Mouse (Mus musculus) c-Kit-positive CD71-negative TER-119-negative erythroid progenitor cells, embryonic 14.5 days (primary cell): ENCODE measurements around the gene Tbc1d22a.

ENCODE experiments used
- DNase-seq: peaks from one replicate; pipeline ENCODE4 v3.0.0-alpha.2; 2013; ENCODE audit warnings: low read depth

The Tbc1d22a gene

DNA sequence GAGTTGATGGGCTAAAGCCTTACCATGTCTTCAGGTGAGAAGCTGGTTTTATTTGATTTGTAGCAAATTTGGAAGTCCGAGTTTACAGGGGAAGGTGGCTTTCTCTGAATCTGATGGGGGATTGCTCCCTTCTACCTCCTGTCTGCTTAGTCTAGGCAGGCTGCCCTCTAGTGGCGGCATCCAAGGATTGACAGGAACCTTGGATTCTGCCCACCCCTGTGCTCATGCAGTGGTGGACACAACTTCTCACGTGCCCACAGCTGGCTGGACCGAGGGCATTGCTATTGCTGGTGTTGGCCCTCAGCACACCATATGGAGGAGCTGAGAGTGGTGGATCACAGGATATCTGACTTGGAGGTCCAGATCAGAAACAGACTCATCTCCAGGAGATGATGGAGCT lies 22.0 kb downstream of the Tbc1d22a start:
- DNase-seq, result no peak

DNA sequence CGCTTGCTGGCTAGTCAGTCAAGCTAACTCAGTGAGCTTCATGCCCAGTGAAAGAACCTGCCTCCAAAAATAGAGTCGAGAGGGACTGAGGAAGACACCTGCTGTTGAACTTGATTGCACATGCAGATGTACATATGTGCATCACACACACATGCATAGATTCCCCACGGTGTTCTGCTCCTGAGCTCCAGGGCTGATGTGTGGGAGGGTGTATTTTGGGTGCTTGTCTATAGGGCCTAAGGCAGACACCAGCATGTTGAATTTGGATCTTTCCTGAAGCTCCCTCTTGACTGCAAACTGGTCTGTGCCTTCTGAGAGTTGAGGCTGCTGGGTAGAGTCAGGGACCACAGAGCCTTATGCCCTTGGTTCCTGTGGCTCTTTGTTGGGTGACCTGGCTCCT lies 23.8 kb downstream of the Tbc1d22a start:
- no peak for DNase-seq

DNA sequence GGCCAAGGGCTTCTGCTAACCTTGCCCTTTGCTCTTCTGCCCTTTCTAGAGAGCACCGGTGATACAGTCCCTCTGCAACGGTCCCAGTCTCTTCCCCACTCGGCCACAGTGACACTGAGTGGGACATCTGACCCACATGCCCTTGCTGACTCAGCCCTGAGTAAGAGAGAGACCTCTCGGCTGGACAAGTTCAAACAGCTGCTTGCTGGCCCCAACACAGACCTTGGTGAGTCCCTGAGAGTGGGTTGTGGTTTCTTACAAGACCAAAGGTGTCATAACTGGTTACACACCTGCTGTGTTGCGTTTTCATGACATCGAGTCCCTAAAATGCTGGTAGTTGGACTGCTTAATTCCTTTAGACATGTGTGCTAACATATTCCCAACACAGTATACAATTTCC lies 24.8 kb downstream of the Tbc1d22a start:
- DNase-seq, result no peak

DNA sequence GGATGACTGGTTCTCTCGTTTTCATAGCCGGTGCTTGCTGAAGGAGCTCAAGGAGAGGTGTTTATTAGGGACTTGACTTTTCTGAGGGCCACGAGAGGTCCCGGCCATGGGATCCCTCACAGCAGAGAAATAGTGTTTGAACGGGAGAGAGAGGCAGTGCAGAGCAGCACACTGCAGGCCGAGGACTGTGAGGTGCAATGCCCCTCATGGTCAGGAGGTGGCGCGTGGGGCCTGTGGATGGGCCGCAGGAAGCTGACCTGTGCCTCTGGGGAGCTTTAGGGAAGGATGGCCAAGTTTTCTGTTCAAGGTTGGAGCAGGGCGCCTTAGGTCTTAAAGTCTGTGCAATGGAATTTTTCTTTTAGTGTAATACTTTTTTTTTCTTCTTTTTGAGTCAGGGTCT lies 25.5 kb downstream of the Tbc1d22a start:
- DNase-seq, result no peak

DNA sequence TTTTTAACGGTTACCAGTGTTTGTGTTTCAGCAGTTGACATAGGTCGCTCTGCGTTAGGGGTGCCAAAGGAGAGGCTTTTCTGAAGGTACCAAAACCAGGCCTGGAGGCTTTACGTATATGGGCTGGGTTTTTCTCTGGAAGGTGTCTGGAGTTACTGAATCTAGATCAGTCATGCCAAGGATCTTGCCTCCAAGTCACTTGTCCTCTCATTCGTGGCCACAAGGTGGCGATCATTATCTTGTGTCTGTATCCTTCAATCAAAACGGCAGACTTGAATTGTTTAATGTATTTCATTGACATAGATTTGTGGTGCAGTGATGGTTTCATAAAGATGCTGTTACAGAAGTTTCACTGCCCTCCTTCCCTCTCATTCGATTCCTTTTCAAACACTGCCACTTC lies 29.4 kb downstream of the Tbc1d22a start:
- DNase-seq, result peak; percentile 40

DNA sequence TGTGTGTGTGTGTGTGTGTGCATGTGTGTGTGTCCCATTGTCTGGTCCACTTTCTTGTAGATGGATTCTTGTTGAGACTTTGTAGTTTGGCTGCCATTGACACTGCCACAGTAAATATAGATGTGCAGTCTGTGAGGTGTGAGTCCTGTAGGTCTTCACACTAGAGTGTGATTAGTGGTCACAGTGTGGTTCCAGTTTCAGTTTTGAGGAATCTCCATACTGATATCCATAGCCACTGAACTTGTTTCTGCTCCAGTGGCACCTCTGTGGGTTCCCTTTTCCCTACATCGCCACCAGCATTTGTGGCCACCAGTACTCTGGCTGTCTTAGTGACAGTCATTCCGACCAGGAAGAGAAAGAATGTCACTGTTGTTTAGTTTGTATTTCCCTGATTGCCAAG lies 30.1 kb downstream of the Tbc1d22a start:
- no peak for DNase-seq

DNA sequence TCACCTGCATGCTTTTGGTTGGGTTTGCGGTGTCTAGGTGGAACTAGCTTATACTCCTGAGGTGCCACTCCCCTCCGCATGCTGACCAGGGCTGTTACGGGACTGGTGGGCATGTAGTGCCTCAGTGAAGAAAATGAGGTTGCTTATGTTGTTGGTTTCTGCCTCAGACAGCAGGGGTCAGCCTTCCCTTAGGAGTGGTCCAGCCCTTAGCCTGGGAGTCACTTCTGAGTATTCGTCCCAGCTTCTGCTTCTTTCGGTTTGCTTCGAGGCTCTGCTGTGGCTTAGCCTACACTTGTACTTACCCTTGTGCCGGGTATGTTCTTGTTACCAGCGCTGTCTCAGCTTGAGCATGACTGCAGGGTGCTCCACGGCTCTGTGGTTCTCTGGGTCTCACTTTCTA lies 36.0 kb downstream of the Tbc1d22a start:
- DNase-seq, result peak; percentile 35

DNA sequence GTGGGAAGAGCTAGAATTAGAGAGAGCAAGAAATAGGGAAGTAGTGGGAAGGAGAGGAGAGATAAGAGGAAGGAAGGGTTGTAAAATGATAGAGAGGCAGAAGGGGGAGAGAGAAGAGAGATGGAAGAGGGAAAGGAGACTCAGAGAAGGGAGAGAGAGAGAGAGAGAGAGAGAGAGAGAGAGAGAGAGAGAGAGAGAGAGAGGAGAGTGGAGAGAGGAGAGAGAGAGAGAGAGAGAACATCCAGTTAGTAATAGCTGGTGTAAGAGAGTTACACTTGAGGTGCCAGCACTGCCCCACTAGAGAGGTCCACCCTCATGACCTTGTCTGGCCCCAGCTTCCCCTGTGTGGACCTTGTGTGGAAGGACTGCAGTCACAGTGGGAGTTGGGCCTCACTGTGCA lies 37.9 kb downstream of the Tbc1d22a start:
- DNase-seq, result no peak

DNA sequence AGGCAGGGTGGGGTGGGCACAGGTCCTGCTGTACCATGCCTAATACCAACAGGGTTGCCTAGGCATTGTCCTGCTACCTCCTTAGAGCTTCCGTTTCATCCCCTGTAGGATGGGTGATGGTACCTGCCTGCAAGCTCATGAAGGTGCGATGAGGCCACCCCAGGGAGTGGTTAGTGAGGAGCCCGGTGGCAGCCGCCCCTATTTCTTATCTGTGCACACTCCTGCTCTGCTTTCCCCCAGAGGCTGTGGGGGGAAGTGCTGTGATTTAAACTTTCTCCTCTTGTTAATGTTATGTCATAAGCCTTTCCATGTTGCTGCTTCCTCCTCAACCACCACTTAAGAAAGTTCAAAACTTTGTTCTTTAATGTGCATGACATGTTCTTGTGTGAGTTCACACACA lies 38.4 kb downstream of the Tbc1d22a start:
- DNase-seq, result no peak

DNA sequence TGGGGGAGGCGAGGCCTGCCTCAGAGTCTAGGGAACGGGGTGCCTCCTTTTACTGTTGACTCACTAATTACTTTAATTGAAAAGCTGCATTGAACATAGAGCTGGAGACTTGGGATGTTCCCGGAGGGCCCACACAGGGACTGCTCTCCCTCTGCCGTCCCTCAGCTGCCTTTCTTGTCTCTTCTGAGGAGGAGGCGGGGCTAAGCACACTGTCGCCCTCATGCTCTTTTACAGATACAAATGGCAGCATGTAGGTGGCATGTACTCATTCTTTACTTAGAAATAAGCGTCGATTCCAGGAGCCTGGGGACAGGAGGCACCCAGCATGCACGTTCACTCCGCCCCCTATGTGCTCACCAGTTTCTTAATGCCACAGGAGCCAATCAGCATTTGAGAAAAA lies 39.2 kb downstream of the Tbc1d22a start:
- DNase-seq, result no peak

DNA sequence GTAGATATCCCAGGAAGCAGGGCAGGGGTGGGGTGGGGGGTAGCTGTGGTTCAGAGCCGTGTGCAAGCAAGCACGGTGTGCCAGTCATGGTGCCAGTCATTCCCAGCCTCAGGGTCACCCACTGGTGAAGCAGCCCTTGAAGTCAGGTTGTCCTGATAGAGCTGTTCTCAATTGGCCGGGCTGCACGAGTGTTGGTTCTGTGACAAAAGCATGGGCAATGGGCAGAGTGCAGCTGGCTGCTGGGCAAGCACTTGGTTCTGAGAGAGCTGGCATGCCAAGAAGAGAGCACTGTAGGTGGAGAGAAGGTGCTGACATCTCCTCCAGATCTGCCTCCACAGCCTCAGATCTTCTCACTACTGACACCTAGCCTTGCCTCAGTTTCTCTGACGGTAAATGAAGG lies 41.9 kb downstream of the Tbc1d22a start:
- DNase-seq, result no peak

DNA sequence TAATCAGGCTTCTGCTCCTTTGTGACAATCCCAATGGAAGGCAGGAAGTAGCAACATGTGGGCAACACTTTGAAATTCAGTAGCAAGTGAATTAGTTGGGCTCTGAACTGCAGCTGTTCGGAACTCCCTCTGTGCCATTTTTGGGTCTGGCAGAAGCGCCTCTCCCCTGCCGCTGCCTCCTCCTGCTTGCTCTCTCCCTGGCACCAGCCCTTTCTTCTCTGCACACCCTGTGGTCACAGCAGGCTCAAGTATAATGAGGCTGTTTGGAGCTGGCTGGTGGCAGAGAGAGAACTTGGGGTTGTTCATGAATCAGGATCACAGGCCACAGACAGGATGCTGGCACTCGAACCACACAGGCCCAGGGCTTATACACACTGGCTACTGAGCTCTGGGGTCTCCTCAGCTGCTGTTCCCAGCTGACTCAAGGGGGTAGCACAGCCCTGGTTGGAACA lies 42.5 kb downstream of the Tbc1d22a start:
- DNase-seq, result no peak

DNA sequence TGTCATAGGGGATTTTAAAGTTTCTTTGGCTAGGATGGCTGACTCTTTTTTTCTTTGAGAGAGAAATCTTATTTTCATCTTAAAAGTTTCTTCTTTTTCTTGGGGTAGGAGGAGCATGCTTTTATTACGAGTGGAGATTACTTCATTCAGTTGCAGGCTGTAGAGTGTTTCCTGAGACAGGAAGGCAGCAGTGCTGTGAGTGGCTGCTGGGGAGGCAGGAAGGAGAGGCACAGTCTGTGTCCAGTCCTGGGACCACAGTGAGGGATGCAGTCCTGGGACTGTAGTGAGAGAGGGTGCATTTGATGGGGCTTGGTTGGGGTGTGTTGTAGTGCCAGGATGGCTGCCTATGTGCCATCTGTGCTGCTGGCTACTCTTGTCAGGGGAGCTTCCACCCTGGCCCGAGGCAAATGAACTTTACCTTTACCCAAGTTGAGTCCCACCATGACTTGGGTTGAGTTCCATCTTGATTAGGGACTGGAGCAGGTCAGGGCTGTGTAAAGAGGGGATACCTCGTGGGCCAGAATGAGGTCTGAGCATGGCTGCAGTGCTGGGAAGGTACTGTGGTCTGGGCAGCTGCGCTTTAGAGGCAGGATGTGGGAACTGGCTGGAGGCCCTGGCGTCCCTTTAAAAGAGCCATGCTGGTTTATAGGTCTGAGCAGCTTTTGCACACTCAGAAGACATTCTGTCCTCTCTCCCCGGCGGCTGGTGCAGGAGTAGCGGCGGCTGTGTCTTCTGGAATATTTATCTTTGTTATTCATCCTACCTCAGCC lies 43.8 kb downstream of the Tbc1d22a start:
- DNase-seq, result no peak

DNA sequence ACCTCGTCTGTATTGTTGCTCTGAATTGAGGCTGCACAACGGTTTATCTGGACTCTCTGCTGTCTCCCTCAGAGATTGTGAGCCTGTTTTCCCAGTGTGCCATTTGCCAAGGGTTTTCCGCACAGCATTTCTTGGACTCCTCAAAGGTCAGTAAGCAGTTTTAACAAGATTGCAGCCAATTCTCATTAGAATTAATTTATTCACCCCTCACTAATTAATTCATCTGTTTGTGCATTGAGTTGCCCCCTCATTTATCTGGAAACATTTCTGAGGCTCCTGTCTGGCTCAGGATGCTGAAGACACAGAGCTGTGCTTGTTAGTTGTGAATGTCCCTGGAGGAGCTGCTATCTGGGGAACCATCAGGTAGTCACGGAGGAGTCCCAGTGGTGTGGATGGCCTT lies 45.0 kb downstream of the Tbc1d22a start:
- no peak for DNase-seq

DNA sequence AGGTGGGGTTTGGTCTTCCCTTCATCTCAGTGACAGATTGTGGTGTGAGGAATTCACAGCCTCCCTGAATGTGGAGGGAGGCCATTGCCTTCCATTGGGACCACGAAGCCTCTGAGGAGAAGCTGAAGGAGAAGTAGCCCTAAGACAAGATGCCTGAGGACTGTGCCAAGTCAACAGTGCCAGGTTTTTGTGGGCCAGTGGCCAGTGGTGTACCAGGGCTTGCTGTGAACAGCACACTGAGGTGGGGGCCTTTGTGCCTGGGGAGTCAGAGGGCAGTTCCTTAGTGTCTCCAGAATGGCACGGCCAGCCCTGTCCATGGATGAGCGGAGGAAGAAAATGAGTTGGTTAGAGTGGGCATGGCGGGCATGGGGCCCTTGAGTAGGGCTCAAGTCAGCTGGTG lies 45.9 kb downstream of the Tbc1d22a start:
- DNase-seq, result no peak

DNA sequence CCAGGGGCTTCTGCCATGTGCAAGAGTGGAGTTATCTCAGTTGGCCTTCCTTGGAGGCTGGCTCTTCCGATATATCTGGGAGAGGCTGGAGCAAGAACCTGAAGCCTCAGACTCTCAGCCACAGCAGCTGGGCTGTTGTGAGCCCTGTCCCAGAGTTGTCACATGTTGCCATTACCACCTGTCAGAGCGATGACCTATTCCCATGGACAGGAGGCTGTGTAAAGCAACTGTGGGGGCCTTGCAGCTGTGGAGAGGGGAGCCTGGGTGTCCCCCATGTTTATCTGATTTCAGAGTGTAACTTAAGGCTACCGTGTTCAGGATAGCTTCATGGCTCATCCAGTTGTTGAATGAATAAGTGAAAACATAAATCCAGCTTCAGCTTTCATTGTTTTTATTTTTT lies 50.1 kb downstream of the Tbc1d22a start:
- no peak for DNase-seq

DNA sequence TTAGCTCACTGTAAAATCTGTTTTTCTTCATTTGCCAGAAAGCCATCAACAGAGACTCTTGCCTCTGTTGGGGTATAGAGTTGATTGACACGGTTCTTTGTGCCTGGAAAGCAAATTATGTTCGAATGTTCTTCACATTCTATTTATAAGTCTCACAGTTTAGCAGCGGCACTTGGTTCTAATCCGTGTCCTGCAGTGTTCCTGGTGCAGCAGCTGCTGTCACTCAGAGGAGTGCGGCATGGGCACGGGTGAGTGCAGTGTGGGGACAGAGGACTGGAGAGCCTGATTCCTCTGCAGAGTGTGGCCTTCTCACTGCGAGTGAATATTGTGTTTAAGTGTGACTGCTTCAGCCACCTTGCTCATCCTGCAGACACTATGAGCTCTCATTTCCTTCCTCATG lies 50.5 kb downstream of the Tbc1d22a start:
- no peak for DNase-seq

DNA sequence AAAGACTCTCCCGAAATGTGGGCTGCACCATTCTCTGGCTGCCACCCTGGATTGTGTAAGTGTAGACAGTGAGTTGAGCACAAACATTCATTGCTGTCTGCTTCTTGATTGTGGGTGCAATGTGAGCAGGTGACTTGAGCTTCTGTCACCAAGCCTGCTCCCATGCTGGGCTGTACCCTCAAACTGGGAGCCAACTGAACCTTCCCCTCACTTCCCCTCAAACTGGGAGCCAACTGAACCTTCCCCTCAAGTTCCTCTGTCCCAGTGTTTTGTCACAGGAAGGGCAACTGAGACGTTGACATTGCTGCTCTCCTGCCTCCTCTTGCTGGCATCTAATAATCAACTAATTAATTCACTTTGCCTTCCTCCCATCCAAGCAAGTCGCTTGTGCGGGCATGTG lies 52.7 kb downstream of the Tbc1d22a start:
- no peak for DNase-seq

DNA sequence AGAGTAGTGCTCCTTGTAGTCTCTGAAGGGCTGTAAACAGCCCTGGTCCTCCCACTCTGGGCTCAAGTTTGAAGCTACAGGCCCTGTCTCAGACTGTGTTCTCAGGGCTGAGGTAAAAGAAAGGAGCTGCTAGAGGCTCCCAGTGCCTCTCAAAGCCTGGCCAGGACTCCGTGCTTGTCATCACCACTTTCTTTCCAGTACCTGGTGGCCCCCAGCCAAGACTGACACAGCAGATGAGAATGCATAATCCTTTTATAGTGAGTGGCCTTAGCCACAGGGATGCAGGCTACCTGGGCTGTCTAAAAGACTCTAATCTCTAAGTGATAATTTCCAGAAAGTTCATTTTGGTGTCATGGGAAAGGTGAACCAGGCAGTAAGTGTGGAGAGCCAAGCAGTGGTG lies 54.3 kb downstream of the Tbc1d22a start:
- no peak for DNase-seq

DNA sequence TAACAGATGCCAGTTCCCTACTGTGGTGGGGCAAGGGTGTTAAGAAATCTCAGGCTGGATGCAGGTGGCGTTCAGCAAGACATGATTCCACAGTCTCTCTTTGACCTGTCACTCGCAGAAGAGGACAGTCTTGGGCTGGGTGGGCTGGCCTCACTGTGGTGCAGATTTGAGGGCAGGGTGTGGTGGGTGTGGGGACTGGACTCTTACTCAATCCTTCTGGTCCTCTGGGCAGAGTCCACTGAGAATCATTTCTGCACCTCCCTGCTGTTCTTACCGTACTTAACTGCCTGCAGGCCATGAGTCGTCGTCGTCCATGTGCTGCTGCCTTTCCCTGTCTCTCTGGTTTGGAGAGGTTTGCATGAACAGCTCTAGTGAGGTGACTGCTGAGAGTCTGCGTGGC lies 61.5 kb downstream of the Tbc1d22a start:
- no peak for DNase-seq

DNA sequence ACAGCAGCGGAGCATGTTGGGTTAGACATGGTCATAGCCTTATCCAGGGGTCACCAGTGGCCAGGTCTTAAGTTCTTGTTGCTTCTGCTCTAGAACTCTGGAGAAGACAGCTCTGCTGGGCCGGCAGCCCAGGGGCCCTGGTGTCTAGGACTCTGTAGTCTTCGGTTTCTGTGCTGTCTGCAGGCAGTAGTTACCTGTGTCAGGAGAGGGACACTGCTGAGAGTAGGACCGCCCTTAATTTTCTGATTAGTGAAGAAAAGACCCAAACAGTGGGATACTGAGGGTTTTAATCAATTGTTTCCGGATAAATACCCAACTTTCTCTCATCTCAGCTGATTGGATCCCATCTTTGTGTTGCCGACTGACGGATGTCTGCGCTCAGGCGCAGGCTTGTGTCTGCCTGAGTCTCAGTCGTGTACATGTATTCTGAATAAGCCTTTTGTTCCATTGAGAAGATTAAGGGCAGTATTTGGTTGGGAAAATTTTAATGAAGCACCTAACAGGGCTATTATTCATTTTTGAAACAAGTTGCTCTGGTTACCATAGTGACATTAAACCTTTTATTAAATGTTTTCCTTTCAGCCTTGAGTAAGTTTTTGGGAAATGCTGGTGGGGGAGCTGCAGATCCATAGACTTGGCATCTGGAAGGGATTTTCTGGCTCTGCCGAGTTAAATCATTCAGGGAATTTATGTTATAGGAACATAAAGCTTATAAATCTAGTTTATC lies 62.4 kb downstream of the Tbc1d22a start:
- DNase-seq, result no peak

DNA sequence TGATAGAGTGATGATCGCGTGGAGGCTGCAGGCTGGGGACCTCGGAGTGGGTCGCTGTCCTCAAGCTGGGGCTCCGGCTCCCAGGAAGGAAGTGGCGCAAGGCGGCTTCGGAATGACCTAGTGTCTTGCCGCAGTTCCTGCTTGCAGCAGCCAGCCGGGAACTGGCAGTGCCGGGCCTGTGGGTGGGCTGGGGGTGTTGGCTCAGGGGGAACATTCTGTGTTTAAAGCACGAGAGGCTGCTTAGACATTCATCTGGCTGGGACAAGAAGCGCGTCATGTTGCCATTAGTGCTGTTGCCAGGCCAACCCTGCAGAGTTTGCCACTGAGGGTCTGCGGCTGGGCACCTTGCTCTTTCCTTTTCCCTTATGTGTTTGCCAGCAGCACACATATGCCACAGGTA lies 63.2 kb downstream of the Tbc1d22a start:
- no peak for DNase-seq

DNA sequence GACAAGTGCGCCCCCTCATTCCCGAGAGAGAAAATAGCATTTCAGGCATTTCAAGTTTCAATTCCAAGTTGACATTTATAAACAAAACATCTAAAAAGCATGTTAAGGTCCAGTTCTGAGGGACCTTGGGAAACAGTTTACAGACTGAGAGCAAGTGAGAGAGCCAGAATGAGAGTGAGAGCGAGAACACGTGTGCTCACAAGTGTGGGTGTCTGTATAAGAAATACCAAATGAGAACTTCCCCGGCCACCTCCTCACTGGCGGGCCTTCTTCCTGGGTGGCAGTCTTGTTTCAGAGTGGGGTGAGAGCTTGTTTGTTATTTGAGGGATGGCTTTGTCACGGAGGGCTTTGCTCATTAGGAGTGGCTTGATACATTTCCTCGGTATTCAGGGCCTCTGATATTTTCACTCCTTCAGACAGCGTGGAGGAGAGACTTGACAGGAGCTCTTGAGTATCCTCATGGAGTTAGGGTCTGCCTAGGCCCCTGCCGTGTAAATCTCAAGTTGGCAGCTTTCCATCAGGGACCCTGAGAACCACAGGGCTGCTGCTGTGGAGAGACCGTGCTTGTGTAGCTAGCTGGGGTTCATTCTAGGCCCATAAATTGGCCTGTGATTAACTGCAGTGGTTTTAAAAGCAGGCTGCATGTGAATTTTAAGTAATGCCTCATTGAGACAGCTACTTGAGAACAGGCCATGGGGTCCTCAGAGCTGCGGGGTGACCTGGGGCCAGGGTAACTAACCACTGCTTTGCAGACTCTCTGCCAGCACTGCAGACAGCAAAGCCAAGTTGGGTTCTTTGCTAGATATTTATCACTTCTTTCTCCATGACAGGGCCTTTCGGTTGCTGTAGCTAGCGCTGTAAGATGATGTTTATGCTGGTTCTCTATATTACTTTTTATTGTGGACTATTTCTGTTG lies 65.1 kb downstream of the Tbc1d22a start:
- DNase-seq, result no peak
